Mouse (Mus musculus): Measurements from ENCODE around the gene Asb17.

DNA sequence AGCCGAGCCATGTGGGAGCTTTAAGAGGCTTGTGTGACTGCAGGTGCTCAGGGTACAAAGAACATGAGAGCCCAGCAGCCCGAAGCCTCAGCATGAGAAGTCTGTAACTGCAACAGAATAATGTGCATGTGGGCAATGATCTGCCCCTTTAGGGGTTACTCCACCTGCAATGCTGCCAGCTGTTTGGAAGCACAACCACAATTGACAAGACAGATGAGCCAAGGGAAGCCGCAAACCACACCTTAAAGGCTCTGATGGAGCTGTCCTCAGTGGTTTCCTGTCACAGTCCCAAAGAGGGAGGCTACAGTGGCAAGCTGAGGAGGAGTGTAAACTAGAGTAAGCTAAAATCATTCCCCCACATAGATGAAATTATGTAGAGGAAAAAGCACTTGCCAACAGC, 51.4 kb downstream of the Asb17 start:
- no peak for TF ChIP-seq CTCF (IDR thresholded peaks at IDR 0.05; ENCODE audit: low read depth, low read length)
- TF ChIP-seq POLR2AphosphoS5 (IDR thresholded peaks at IDR 0.05; ENCODE audit: insufficient replicate concordance, low read depth, low read length), result no peak
- TF ChIP-seq GATA1 (IDR thresholded peaks at IDR 0.05; ENCODE audit: borderline replicate concordance, low read length), result no peak

Measured in G1E (cell line).